Mouse (Mus musculus): ENCODE measurements around the gene Fgfr2. TPM values are rescaled to one million over a fixed set of nuclear protein-coding genes. Genes with fewer than 3 reads are reported as not detected.

The Fgfr2 gene
- polyA plus RNA-seq, 2 experiments from 2014 or later: not detected

GRCm38 (mm10) chr7:132599071-132599975 is 523.8 kb downstream of the Fgfr2 start, which contains the start of gene Nkx1-2:
TSS of gene Nkx1-2 (minus strand) at chr7:132599637.
- peak; percentile 23 for ATAC-seq

- no peak for ATAC-seq
Observed at GRCm38 (mm10) chr7:132597251-132598041, 525.7 kb downstream of the Fgfr2 start.

GRCm38 (mm10) chr7:132596557-132597250 is 526.4 kb downstream of the Fgfr2 start:
- no peak for ATAC-seq

- ATAC-seq: no peak
Observed at GRCm38 (mm10) chr7:132595787-132596186, 527.4 kb downstream of the Fgfr2 start.

GRCm38 (mm10) chr7:132594325-132594724 is 528.8 kb downstream of the Fgfr2 start:
- ATAC-seq: no peak

GRCm38 (mm10) chr7:132593762-132594161 is 529.4 kb downstream of the Fgfr2 start:
- ATAC-seq: no peak

- no peak for ATAC-seq
Observed at GRCm38 (mm10) chr7:132589610-132590009, 533.5 kb downstream of the Fgfr2 start.

GRCm38 (mm10) chr7:132587167-132587566 is 536.0 kb downstream of the Fgfr2 start:
- ATAC-seq: no peak

- no peak for ATAC-seq
Observed at GRCm38 (mm10) chr7:132585695-132586491, 537.3 kb downstream of the Fgfr2 start.

GRCm38 (mm10) chr7:132581441-132581840 is 541.7 kb downstream of the Fgfr2 start:
- no peak for ATAC-seq

GRCm38 (mm10) chr7:132580511-132580910 is 542.6 kb downstream of the Fgfr2 start:
- no peak for ATAC-seq

GRCm38 (mm10) chr7:132576891-132577290 is 546.3 kb downstream of the Fgfr2 start:
- ATAC-seq: no peak

GRCm38 (mm10) chr7:132576116-132576650 is 547.0 kb downstream of the Fgfr2 start, which contains the start of gene Oat:
TSS of gene Oat (minus strand) at chr7:132576398.
- peak; percentile 94 for ATAC-seq

- ATAC-seq: peak; percentile 72
Observed at GRCm38 (mm10) chr7:132575623-132576022, 547.5 kb downstream of the Fgfr2 start.

GRCm38 (mm10) chr7:132574646-132575045 is 548.5 kb downstream of the Fgfr2 start:
- no peak for ATAC-seq

- ATAC-seq: no peak
Observed at GRCm38 (mm10) chr7:132573205-132573604, 549.9 kb downstream of the Fgfr2 start.

GRCm38 (mm10) chr7:132572738-132573137 is 550.4 kb downstream of the Fgfr2 start:
- ATAC-seq: no peak

GRCm38 (mm10) chr7:132571481-132571880 is 551.7 kb downstream of the Fgfr2 start:
- no peak for ATAC-seq

GRCm38 (mm10) chr7:132570071-132570470 is 553.1 kb downstream of the Fgfr2 start:
- ATAC-seq: no peak

GRCm38 (mm10) chr7:132568817-132569216 is 554.3 kb downstream of the Fgfr2 start:
- peak; percentile 93 for ATAC-seq

- no peak for ATAC-seq
Observed at GRCm38 (mm10) chr7:132565831-132566230, 557.3 kb downstream of the Fgfr2 start.

All from CD4-positive, CD25-positive, alpha-beta regulatory T cell, adult 4 months (primary cell).